Mouse (Mus musculus): Measurements from ENCODE around the gene Ccdc78. TPM values are rescaled to one million over a fixed set of nuclear protein-coding genes. Genes with fewer than 3 reads are reported as not detected.

The Ccdc78 gene
- polyA plus RNA-seq, 1 experiment, result 1.6 TPM

DNA sequence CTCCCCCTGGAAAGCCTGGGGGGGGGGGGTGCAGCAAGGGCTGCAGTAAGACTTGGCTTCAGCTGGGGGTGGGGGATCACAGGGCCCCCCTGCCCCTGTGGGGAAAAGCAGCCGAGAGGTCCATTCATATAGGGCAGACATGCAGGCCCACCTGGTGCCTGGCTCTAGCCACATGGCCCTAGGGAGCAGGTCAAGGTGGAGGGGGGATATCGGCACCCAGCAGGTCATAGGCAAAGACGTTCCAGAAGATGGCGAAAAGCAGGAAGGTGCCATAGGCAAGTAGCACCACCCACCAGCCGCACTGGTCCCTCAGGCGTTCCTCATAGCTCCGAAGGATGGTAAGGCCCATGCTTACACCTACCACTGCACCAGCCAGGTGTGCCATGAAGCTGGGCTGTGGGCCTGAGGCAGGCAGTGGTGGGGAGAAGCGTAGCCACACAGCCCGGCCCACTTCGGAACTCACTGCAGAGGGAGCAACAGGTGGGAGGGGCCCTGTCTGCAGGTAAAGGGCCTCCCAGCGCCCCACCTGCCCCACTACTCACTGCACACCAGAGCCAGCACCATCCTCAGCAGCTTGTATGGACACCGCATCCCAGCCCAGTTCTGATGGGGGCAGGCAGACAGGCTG, 48.3 kb downstream of the Ccdc78 start:
- Histone ChIP-seq H3K36me3 (ENCODE audit: control insufficient read depth, insufficient read depth, low read length) (no peaks in the 10 kb centered on the region), H3K4me1 (ENCODE audit: control insufficient read depth, insufficient read depth, low read length) (peaks cover 40% of the 10 kb centered on the region), H3K27ac (ENCODE audit: control insufficient read depth, insufficient read depth, low read depth, low read length) (no peak overlapping the region), H3K27me3 (ENCODE audit: control insufficient read depth, insufficient read depth, low read length) (no peaks in the 10 kb centered on the region), H3K4me3 (ENCODE audit: control insufficient read depth, low read depth, low read length) (no peak overlapping the region)
- no peak for TF ChIP-seq CTCF (IDR thresholded peaks at IDR 0.05; ENCODE audit: control insufficient read depth, insufficient read depth, insufficient replicate concordance, low read depth, low read length)

DNA sequence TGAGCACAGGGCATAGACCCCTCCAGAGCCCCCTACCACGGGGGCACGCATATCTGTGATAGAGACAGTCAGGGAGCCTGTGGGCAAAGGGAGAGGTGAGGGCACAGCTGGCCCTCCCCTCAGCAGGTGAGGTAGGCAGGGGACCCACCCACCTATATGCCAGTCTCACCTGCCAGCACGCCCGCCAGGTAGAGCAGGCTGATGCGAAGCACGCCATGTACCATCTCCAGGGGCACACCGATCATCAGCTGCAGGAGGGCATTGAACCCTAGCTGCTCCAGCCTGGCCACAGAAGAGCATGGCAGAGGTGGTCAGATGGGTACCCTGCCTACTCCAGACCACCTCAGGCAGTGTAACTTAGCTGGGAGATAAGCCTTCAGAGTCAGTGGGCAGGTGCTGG, 48.9 kb downstream of the Ccdc78 start:
- Histone ChIP-seq H3K4me1 (ENCODE audit: control insufficient read depth, insufficient read depth, low read length) (peaks cover 40% of the 10 kb centered on the region), H3K27me3 (ENCODE audit: control insufficient read depth, insufficient read depth, low read length) (no peaks in the 10 kb centered on the region), H3K36me3 (ENCODE audit: control insufficient read depth, insufficient read depth, low read length) (no peaks in the 10 kb centered on the region), H3K4me3 (ENCODE audit: control insufficient read depth, low read depth, low read length) (no peak overlapping the region), H3K27ac (ENCODE audit: control insufficient read depth, insufficient read depth, low read depth, low read length) (no peak overlapping the region)
- no peak for TF ChIP-seq POLR2A (IDR thresholded peaks at IDR 0.05; ENCODE audit: control insufficient read depth, low read depth, low read length)
- no peak for TF ChIP-seq CTCF (IDR thresholded peaks at IDR 0.05; ENCODE audit: control insufficient read depth, insufficient read depth, insufficient replicate concordance, low read depth, low read length)

DNA sequence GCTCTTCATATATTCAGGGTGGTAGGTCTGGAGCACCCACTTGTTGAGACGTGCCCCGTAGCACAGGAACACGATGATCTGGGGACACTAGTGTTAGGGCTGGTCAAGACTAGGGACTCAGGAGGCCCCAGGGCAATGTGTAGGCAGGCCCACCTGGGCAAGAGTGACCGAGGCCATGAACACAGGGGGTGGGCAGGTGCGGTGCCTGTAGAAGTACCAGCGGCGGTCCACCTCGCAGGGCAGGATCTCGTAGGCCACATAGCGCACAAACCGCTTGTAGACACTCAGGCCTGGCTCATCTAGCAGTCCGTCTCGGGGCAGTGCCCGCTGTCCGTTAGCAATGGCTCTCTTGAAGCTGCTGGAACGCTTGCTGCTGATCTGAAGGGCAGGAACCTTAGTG, 49.4 kb downstream of the Ccdc78 start:
- TF ChIP-seq CTCF (IDR thresholded peaks at IDR 0.05; ENCODE audit: control insufficient read depth, insufficient read depth, insufficient replicate concordance, low read depth, low read length), result no peak
- peak; percentile 41; the same call in 1 of the 2 replicates for TF ChIP-seq POLR2A (IDR thresholded peaks at IDR 0.05; ENCODE audit: control insufficient read depth, low read depth, low read length)
- H3K27me3 ChIP-seq (ENCODE audit: control insufficient read depth, insufficient read depth, low read length), result no peaks in the 10 kb centered on the region
- peaks cover 40% of the 10 kb centered on the region for H3K4me1 ChIP-seq (ENCODE audit: control insufficient read depth, insufficient read depth, low read length)
- no peak overlapping the region for H3K4me3 ChIP-seq (ENCODE audit: control insufficient read depth, low read depth, low read length)
- H3K27ac ChIP-seq (ENCODE audit: control insufficient read depth, insufficient read depth, low read depth, low read length), result no peak overlapping the region
- no peaks in the 10 kb centered on the region for H3K36me3 ChIP-seq (ENCODE audit: control insufficient read depth, insufficient read depth, low read length)

DNA sequence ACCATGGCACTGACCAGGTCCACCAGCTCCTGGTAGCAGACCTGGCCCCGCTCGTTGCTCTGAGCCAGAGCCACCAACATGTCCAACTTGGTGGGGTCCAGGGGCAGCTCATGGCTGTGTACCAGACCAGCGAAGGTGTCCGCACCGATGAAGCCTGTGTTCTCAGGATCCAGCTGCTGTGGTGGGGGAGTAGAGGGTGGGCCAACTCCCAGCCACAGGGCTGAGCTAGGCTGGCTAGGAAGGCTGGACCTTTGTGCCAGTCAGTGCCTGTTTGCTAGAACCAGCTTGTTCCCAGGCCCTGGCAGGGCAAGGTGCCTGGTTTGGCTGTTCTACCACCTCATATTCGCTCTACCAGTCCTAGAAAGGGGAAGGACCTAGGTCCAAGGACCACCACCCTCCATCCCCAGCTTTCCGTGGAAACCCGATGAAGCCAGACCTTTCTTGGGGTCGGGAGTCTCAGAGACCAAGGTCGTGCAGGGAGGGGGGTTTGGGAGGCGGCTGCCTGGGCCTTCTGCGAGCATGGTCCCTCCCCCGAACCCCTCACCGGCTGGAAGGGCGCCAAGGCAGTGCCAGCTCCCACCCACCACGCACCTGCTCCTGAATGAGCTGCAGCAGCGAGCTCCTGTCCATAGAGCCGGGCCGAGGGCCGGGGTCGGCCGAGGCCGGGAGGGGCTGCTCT, 50.2 kb downstream of the Ccdc78 start:
- Histone ChIP-seq H3K4me1 (ENCODE audit: control insufficient read depth, insufficient read depth, low read length) (peaks cover 38% of the 10 kb centered on the region), H3K27me3 (ENCODE audit: control insufficient read depth, insufficient read depth, low read length) (no peaks in the 10 kb centered on the region), H3K4me3 (ENCODE audit: control insufficient read depth, low read depth, low read length) (peak overlapping the region; percentile 30), H3K27ac (ENCODE audit: control insufficient read depth, insufficient read depth, low read depth, low read length) (peak overlapping the region; percentile 0), H3K36me3 (ENCODE audit: control insufficient read depth, insufficient read depth, low read length) (no peaks in the 10 kb centered on the region)
- TF ChIP-seq CTCF (IDR thresholded peaks at IDR 0.05; ENCODE audit: control insufficient read depth, insufficient read depth, insufficient replicate concordance, low read depth, low read length), result no peak
- no peak for TF ChIP-seq POLR2A (IDR thresholded peaks at IDR 0.05; ENCODE audit: control insufficient read depth, low read depth, low read length)

DNA sequence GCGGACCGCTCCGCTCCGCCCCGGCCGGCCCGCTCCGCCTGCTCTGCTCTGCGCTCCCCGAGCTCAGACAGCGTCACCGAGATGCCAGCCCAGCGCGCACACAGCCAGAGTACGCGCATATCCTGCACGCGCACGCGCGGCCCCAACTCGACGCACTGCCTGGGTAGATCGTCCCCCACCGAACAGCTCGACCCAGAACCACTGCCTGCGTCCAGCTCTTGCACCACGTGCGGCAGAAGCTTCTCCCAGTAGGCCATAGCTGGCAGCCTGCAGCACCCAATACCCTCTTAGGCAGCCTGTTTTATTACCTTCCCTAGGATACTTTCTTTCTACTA, 50.7 kb downstream of the Ccdc78 start, which contains the start of gene Rhbdl1:
Gene Rhbdl1 (minus strand): TSS at position 220 of the 335 bp plus-strand sequence.
- no peaks in the 10 kb centered on the region for H3K27me3 ChIP-seq (ENCODE audit: control insufficient read depth, insufficient read depth, low read length)
- peak within 1 kb of the TSS; percentile 30 for H3K4me3 ChIP-seq (ENCODE audit: control insufficient read depth, low read depth, low read length)
- H3K27ac ChIP-seq (ENCODE audit: control insufficient read depth, insufficient read depth, low read depth, low read length), result peak within 1 kb of the TSS; percentile 23
- H3K36me3 ChIP-seq (ENCODE audit: control insufficient read depth, insufficient read depth, low read length), result no peaks in the 10 kb centered on the region
- H3K4me1 ChIP-seq (ENCODE audit: control insufficient read depth, insufficient read depth, low read length), result peaks cover 33% of the 10 kb centered on the region
- TF ChIP-seq POLR2A (IDR thresholded peaks at IDR 0.05; ENCODE audit: control insufficient read depth, low read depth, low read length), result no peak
- no peak for TF ChIP-seq CTCF (IDR thresholded peaks at IDR 0.05; ENCODE audit: control insufficient read depth, insufficient read depth, insufficient replicate concordance, low read depth, low read length)

DNA sequence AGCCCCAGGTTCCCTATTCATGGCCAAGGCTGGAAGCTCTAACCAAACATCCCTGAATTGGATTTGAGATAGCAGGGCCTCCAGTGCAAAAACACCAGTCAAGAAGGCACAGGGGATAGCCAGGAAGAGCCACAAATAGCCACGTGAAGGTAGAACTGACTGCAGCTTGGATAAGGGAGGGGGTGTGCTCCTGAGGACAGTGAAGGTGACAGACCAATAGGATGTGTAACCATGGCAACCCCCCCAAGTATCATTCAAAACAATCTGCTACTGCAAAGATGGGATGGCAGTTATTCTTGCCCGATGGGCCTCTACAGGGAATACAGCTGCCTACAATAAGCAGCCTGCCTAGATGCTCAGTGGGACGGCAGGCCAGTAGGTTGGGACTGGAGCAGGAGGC, 51.2 kb downstream of the Ccdc78 start:
- Histone ChIP-seq H3K36me3 (ENCODE audit: control insufficient read depth, insufficient read depth, low read length) (no peaks in the 10 kb centered on the region), H3K4me3 (ENCODE audit: control insufficient read depth, low read depth, low read length) (no peak overlapping the region), H3K27me3 (ENCODE audit: control insufficient read depth, insufficient read depth, low read length) (no peaks in the 10 kb centered on the region), H3K27ac (ENCODE audit: control insufficient read depth, insufficient read depth, low read depth, low read length) (peak overlapping the region; percentile 23), H3K4me1 (ENCODE audit: control insufficient read depth, insufficient read depth, low read length) (peaks cover 31% of the 10 kb centered on the region)
- TF ChIP-seq CTCF (IDR thresholded peaks at IDR 0.05; ENCODE audit: control insufficient read depth, insufficient read depth, insufficient replicate concordance, low read depth, low read length) (no peak), POLR2A (IDR thresholded peaks at IDR 0.05; ENCODE audit: control insufficient read depth, low read depth, low read length) (no peak)

DNA sequence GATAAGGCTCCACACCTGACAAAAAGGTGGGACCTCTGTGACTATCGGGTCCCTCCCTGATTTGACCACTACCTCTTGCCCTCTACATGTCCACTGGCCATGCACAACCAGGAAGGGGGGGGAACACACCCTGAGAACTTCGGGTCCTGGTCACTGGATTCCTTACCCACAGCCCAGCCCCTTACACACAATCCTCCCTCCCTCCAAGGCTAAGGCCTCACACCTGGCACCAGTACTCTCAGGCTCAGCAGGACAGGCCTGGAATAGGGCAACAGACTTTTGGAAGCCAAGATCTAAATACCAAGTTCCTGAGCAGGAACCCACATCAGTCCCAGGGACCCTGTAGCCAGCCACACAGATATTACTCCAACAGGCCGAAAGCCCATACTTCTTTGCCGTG, 52.5 kb downstream of the Ccdc78 start:
- TF ChIP-seq POLR2A (IDR thresholded peaks at IDR 0.05; ENCODE audit: control insufficient read depth, low read depth, low read length), result no peak
- TF ChIP-seq CTCF (IDR thresholded peaks at IDR 0.05; ENCODE audit: control insufficient read depth, insufficient read depth, insufficient replicate concordance, low read depth, low read length), result no peak
- H3K36me3 ChIP-seq (ENCODE audit: control insufficient read depth, insufficient read depth, low read length), result no peaks in the 10 kb centered on the region
- H3K27me3 ChIP-seq (ENCODE audit: control insufficient read depth, insufficient read depth, low read length), result no peaks in the 10 kb centered on the region
- no peak overlapping the region for H3K27ac ChIP-seq (ENCODE audit: control insufficient read depth, insufficient read depth, low read depth, low read length)
- peaks cover 26% of the 10 kb centered on the region for H3K4me1 ChIP-seq (ENCODE audit: control insufficient read depth, insufficient read depth, low read length)
- H3K4me3 ChIP-seq (ENCODE audit: control insufficient read depth, low read depth, low read length), result no peak overlapping the region

All from testis, adult 2 months (tissue).